Mouse (Mus musculus): ENCODE results near the gene Iqcn. TPM values are rescaled to one million over a fixed set of nuclear protein-coding genes. Genes with fewer than 3 reads are reported as not detected.
A peak's percentile ranks its signal among the peaks of the same experiment; 100 is the strongest.

Gene Iqcn
- polyA plus RNA-seq, 1 experiment, result not detected

- H3K4me1 ChIP-seq (ENCODE audit: control insufficient read depth, insufficient read depth, low read length), result peaks cover 38% of the 10 kb centered on the region
- H3K4me3 ChIP-seq (ENCODE audit: insufficient read depth, low read length), result no peak overlapping the region
- H3K27ac ChIP-seq (ENCODE audit: insufficient read depth, low read depth, low read length), result no peak overlapping the region
- no peak for TF ChIP-seq POLR2A (IDR thresholded peaks at IDR 0.05; ENCODE audit: borderline replicate concordance, low read depth, low read length)
- no peak for TF ChIP-seq CTCF (IDR thresholded peaks at IDR 0.05; ENCODE audit: low read depth, low read length)
These were observed 25.7 kb upstream of the Iqcn start for GRCm38 (mm10) chr8:70677451-70678080.

- peaks cover 43% of the 10 kb centered on the region for H3K4me1 ChIP-seq (ENCODE audit: control insufficient read depth, insufficient read depth, low read length)
- no peak overlapping the region for H3K27ac ChIP-seq (ENCODE audit: insufficient read depth, low read depth, low read length)
- H3K4me3 ChIP-seq (ENCODE audit: insufficient read depth, low read length), result no peak overlapping the region
- TF ChIP-seq POLR2A (IDR thresholded peaks at IDR 0.05; ENCODE audit: borderline replicate concordance, low read depth, low read length) (no peak), CTCF (IDR thresholded peaks at IDR 0.05; ENCODE audit: low read depth, low read length) (no peak)
These were observed 24.6 kb upstream of the Iqcn start for GRCm38 (mm10) chr8:70678679-70679078.

- peaks cover 38% of the 10 kb centered on the region for H3K4me1 ChIP-seq (ENCODE audit: control insufficient read depth, insufficient read depth, low read length)
These were observed 23.9 kb upstream of the Iqcn start for GRCm38 (mm10) chr8:70679404-70679803.

GRCm38 (mm10) chr8:70680039-70680438 is 23.2 kb upstream of the Iqcn start:
- no peak for TF ChIP-seq POLR2A (IDR thresholded peaks at IDR 0.05; ENCODE audit: borderline replicate concordance, low read depth, low read length)
- peaks cover 32% of the 10 kb centered on the region for H3K4me1 ChIP-seq (ENCODE audit: control insufficient read depth, insufficient read depth, low read length)
- no peak overlapping the region for H3K27ac ChIP-seq (ENCODE audit: insufficient read depth, low read depth, low read length)

More at GRCm38 (mm10) chr8:70679404-70679803, 23.9 kb upstream of the Iqcn start:
- H3K27ac ChIP-seq (ENCODE audit: insufficient read depth, low read depth, low read length), result 0 out of 2 replicates have a peak overlapping the region, but pooled peaks have one; percentile 11
- TF ChIP-seq CTCF (IDR thresholded peaks at IDR 0.05; ENCODE audit: low read depth, low read length), result no peak
- no peak for TF ChIP-seq POLR2A (IDR thresholded peaks at IDR 0.05; ENCODE audit: borderline replicate concordance, low read depth, low read length)
- H3K4me3 ChIP-seq (ENCODE audit: insufficient read depth, low read length), result no peak overlapping the region

GRCm38 (mm10) chr8:70681410-70681809 is 21.8 kb upstream of the Iqcn start:
- Histone ChIP-seq H3K4me3 (ENCODE audit: insufficient read depth, low read length) (no peak overlapping the region), H3K4me1 (ENCODE audit: control insufficient read depth, insufficient read depth, low read length) (peaks cover 23% of the 10 kb centered on the region), H3K27ac (ENCODE audit: insufficient read depth, low read depth, low read length) (no peak overlapping the region)
- TF ChIP-seq POLR2A (IDR thresholded peaks at IDR 0.05; ENCODE audit: borderline replicate concordance, low read depth, low read length), result no peak
- TF ChIP-seq CTCF (IDR thresholded peaks at IDR 0.05; ENCODE audit: low read depth, low read length), result no peak

More at GRCm38 (mm10) chr8:70680039-70680438, 23.2 kb upstream of the Iqcn start:
- H3K4me3 ChIP-seq (ENCODE audit: insufficient read depth, low read length), result no peak overlapping the region

GRCm38 (mm10) chr8:70682193-70682592 is 21.1 kb upstream of the Iqcn start:
- H3K27ac ChIP-seq (ENCODE audit: insufficient read depth, low read depth, low read length), result no peak overlapping the region
- TF ChIP-seq POLR2A (IDR thresholded peaks at IDR 0.05; ENCODE audit: borderline replicate concordance, low read depth, low read length) (no peak), CTCF (IDR thresholded peaks at IDR 0.05; ENCODE audit: low read depth, low read length) (no peak)
- H3K4me1 ChIP-seq (ENCODE audit: control insufficient read depth, insufficient read depth, low read length), result peaks cover 23% of the 10 kb centered on the region
- H3K4me3 ChIP-seq (ENCODE audit: insufficient read depth, low read length), result no peak overlapping the region

- Histone ChIP-seq H3K27ac (ENCODE audit: insufficient read depth, low read depth, low read length) (no peak overlapping the region), H3K4me3 (ENCODE audit: insufficient read depth, low read length) (no peak overlapping the region), H3K4me1 (ENCODE audit: control insufficient read depth, insufficient read depth, low read length) (peaks cover 23% of the 10 kb centered on the region)
- no peak for TF ChIP-seq POLR2A (IDR thresholded peaks at IDR 0.05; ENCODE audit: borderline replicate concordance, low read depth, low read length)
- TF ChIP-seq CTCF (IDR thresholded peaks at IDR 0.05; ENCODE audit: low read depth, low read length), result no peak
These were observed 20.6 kb upstream of the Iqcn start for GRCm38 (mm10) chr8:70682692-70683091.

GRCm38 (mm10) chr8:70684291-70684690 is 19.0 kb upstream of the Iqcn start:
- Histone ChIP-seq H3K27ac (ENCODE audit: insufficient read depth, low read depth, low read length) (no peak overlapping the region), H3K4me1 (ENCODE audit: control insufficient read depth, insufficient read depth, low read length) (peaks cover 20% of the 10 kb centered on the region), H3K4me3 (ENCODE audit: insufficient read depth, low read length) (no peak overlapping the region)
- TF ChIP-seq CTCF (IDR thresholded peaks at IDR 0.05; ENCODE audit: low read depth, low read length), result no peak
- no peak for TF ChIP-seq POLR2A (IDR thresholded peaks at IDR 0.05; ENCODE audit: borderline replicate concordance, low read depth, low read length)

- Histone ChIP-seq H3K4me3 (ENCODE audit: insufficient read depth, low read length) (no peak overlapping the region), H3K4me1 (ENCODE audit: control insufficient read depth, insufficient read depth, low read length) (peaks cover 5% of the 10 kb centered on the region), H3K27ac (ENCODE audit: insufficient read depth, low read depth, low read length) (no peak overlapping the region)
- TF ChIP-seq CTCF (IDR thresholded peaks at IDR 0.05; ENCODE audit: low read depth, low read length) (no peak), POLR2A (IDR thresholded peaks at IDR 0.05; ENCODE audit: borderline replicate concordance, low read depth, low read length) (no peak)
These were observed 15.7 kb upstream of the Iqcn start for GRCm38 (mm10) chr8:70687576-70687975.

GRCm38 (mm10) chr8:70688136-70688535 is 15.1 kb upstream of the Iqcn start:
- Histone ChIP-seq H3K4me3 (ENCODE audit: insufficient read depth, low read length) (no peak overlapping the region), H3K27ac (ENCODE audit: insufficient read depth, low read depth, low read length) (no peak overlapping the region), H3K4me1 (ENCODE audit: control insufficient read depth, insufficient read depth, low read length) (peaks cover under 1% of the 10 kb centered on the region)
- no peak for TF ChIP-seq CTCF (IDR thresholded peaks at IDR 0.05; ENCODE audit: low read depth, low read length)
- no peak for TF ChIP-seq POLR2A (IDR thresholded peaks at IDR 0.05; ENCODE audit: borderline replicate concordance, low read depth, low read length)
